Comparison of ENCODE assay signal across 9 mouse cellular contexts in genomic region chr13:51808141-51808540, GRCm38 (mm10). TPM values are rescaled to one million over a fixed set of nuclear protein-coding genes. Genes with fewer than 3 reads are reported as not detected.
DNase-seq lines count a peak whose midpoint lies in the region; ATAC-seq and TF ChIP-seq lines count a peak whose summit lies in the region.
"Had no signal": no experiment of that assay in that cellular context is flagged by ENCODE, and none has a peak within 500 bp of the region (broad histone marks: within the 10 kb centered on the region; RNA-seq: fewer than 3 reads in every experiment).

No protein-coding gene starts in this region.

- H3K4me1 ChIP-seq in lung, embryonic 16.5 days (replicated peaks; ENCODE audit: control insufficient read depth, insufficient read depth, low read length) = peaks cover 7% of the 10 kb centered on the region; the same call in 1 of the 2 replicates
- H3K4me1 ChIP-seq in hindbrain, postnatal 0 days (ENCODE audit: insufficient read depth, low read length) = peaks cover 4% of the 10 kb centered on the region; the same call in 1 of the 2 replicates

- H3K27ac ChIP-seq in lung, embryonic 16.5 days (ENCODE audit: low read length) = no peak overlapping the region
- no peak overlapping the region for H3K27ac ChIP-seq in hindbrain, postnatal 0 days

- no peaks in the 10 kb centered on the region for H3K27me3 ChIP-seq in lung, embryonic 16.5 days (ENCODE audit: control insufficient read depth, insufficient read depth, low read depth, low read length)
- H3K27me3 ChIP-seq in hindbrain, postnatal 0 days (ENCODE audit: insufficient read depth, low read length) = no peaks in the 10 kb centered on the region

- 36% methylated on average over 12 of the region's 12 CpGs for whole genome bisulfite sequencing in lung, embryonic 16.5 days
- 26% methylated on average over 12 of the region's 12 CpGs for WGBS in hindbrain, postnatal 0 days

- peak; percentile 46 for DNase-seq in adrenal gland, postnatal 10 days
- no peak for DNase-seq in adrenal gland, adult 18-20 months (ENCODE audit: low spot score in 2 of 2)
- DNase-seq in lung, postnatal 36 days = no peak
- peak; percentile 74 for DNase-seq in hindbrain, postnatal 0 days (ENCODE audit: low spot score)
- peak; percentile 38 for DNase-seq in right cerebral cortex, postnatal 25 days
- no peak for DNase-seq in spleen, adult 18-20 months
- DNase-seq in layer of hippocampus, adult 11-12 months (ENCODE audit: low spot score) = no peak
- DNase-seq: kidney, adult 2 months had no signal

- H3K4me3 ChIP-seq in lung, embryonic 16.5 days (ENCODE audit: low read length) = peak overlapping the region; percentile 10; the same call in 1 of the 2 replicates
- H3K4me3 ChIP-seq in hindbrain, postnatal 0 days (ENCODE audit: low read length) = no peak overlapping the region

- no peaks in the 10 kb centered on the region for H3K36me3 ChIP-seq in lung, embryonic 16.5 days (ENCODE audit: control insufficient read depth, insufficient read depth, low read length)
- H3K36me3 ChIP-seq in hindbrain, postnatal 0 days (ENCODE audit: insufficient read depth, low read length) = no peaks in the 10 kb centered on the region

- no peak overlapping the region for H3K9ac ChIP-seq in lung, embryonic 16.5 days (ENCODE audit: low read length)
- no peak overlapping the region for H3K9ac ChIP-seq in hindbrain, postnatal 0 days (replicated peaks; ENCODE audit: low read length)

- ATAC-seq in lung, embryonic 16.5 days (ENCODE audit: low read depth) = peak; percentile 73
- peak; percentile 66 for ATAC-seq in hindbrain, postnatal 0 days

- no peak overlapping the region for H3K4me2 ChIP-seq in lung, embryonic 16.5 days (ENCODE audit: low read depth, low read length)
- no peak overlapping the region for H3K4me2 ChIP-seq in hindbrain, postnatal 0 days (ENCODE audit: low read depth, low read length)

- no peaks in the 10 kb centered on the region for H3K9me3 ChIP-seq in lung, embryonic 16.5 days (ENCODE audit: control insufficient read depth, low read length)
- no peaks in the 10 kb centered on the region for H3K9me3 ChIP-seq in hindbrain, postnatal 0 days (ENCODE audit: low read length)

- no peak for TF ChIP-seq CTCF in hindbrain, postnatal 0 days (IDR thresholded peaks at IDR 0.05; ENCODE audit: low read depth)

RNA-seq across cellular contexts. Expression of gene Sema4d, which starts 14.6 kb away (rescaled TPM):
- total RNA-seq in adrenal gland, postnatal 10 days (2021) = 10 to 100 TPM; 13.9 to 25.4 TPM
- total RNA-seq in adrenal gland, adult 18-20 months (2021) = 10 to 100 TPM in 1 of 2 experiments, 1 to 10 TPM in 1; 8.0 to 13.5 TPM
- polyA plus RNA-seq in lung, embryonic 16.5 days (2015; fragmentation: Nextera tagmentation; extraction: Ambion mirVana) = 9.0 and 9.8 TPM in 2 replicates
- total RNA-seq in hindbrain, postnatal 0 days (2014; rRNA removed) = 19.7 and 33.1 TPM in 2 replicates
- 13.7 and 15.0 TPM in 2 replicates for polyA plus RNA-seq in hindbrain, postnatal 0 days (2015; fragmentation: Nextera tagmentation; extraction: Ambion mirVana)

RNA-seq across cellular contexts. Expression of gene Gadd45g, which starts 38.3 kb away (rescaled TPM):
- total RNA-seq in adrenal gland, postnatal 10 days (2021) = 10 to 100 TPM; 28.4 to 87.1 TPM
- 10 to 100 TPM; 44.9 to 80.0 TPM for total RNA-seq in adrenal gland, adult 18-20 months (2021)
- 74.4 and 92.3 TPM in 2 replicates for polyA plus RNA-seq in lung, embryonic 16.5 days (2015; fragmentation: Nextera tagmentation; extraction: Ambion mirVana)
- total RNA-seq in hindbrain, postnatal 0 days (2014; rRNA removed) = 18.3 and 19.0 TPM in 2 replicates
- 38.6 and 43.3 TPM in 2 replicates for polyA plus RNA-seq in hindbrain, postnatal 0 days (2015; fragmentation: Nextera tagmentation; extraction: Ambion mirVana)

Comparison
In these comparisons a context has a peak if more than half of its experiments do, and no peak if none do; other contexts are left out.
1. DNase-seq: peak in adrenal gland, postnatal 10 days (single experiment), hindbrain, postnatal 0 days (single experiment) and right cerebral cortex, postnatal 25 days (single experiment); none in adrenal gland, adult 18-20 months (0 of 2), lung, postnatal 36 days (single experiment), spleen, adult 18-20 months (0 of 2) and layer of hippocampus, adult 11-12 months (single experiment).